Mouse (Mus musculus) small intestine, adult 2 months (tissue): ENCODE measurements around the gene Lap3.

Experiments
- CTCF ChIP-seq: fragments of 200-500 bp; IDR thresholded peaks from 2 replicates; pipeline ENCODE4 v1.5.1; 2012; ENCODE audit warnings: low read depth, mild to moderate bottlenecking, control low read depth, inconsistent platforms, low read length, moderate library complexity, mixed read lengths; ENCODE audit not compliant: insufficient replicate concordance, insufficient read length; ENCODE audit errors: extremely low read depth
- POLR2A ChIP-seq: fragments of 200-500 bp; IDR thresholded peaks from 2 replicates; pipeline ENCODE4 v1.6.1; 2012; ENCODE audit warnings: low read depth, mild to moderate bottlenecking, control low read depth, inconsistent platforms, low read length, moderate library complexity

GRCm38 (mm10) chr5:45534319-45535098, 41.3 kb downstream of the Lap3 start:
- TF ChIP-seq CTCF, result peak; percentile 78
- TF ChIP-seq POLR2A, result no peak
